Mouse (Mus musculus) lung, embryonic 16.5 days (tissue): ENCODE data around the gene Dnpep. TPM values are rescaled to one million over a fixed set of nuclear protein-coding genes. Genes with fewer than 3 reads are reported as not detected.

ENCODE experiments used
- ATAC-seq: fragments of 200-750 bp; cut with Nextera tagmentation; 2 replicates; pipeline ENCODE4 v1.8.0; 2017; ENCODE audit warnings: low read depth, mild to moderate bottlenecking, moderate library complexity
- H3K27ac ChIP-seq: fragments of 300-500 bp; sonication (generic); 2 replicates; pipeline ENCODE4 v1.5.1; 2014; ENCODE audit warnings: mild to moderate bottlenecking, control low read depth, low read length
- H3K27me3 ChIP-seq: fragments of 300-500 bp; sonication (generic); 2 replicates; pipeline ENCODE4 v1.6.1; 2014; ENCODE audit warnings: low read depth, low read length, mixed read lengths; ENCODE audit not compliant: control insufficient read depth, insufficient read depth
- H3K36me3 ChIP-seq: fragments of 300-500 bp; sonication (generic); 2 replicates; pipeline ENCODE4 v1.6.1; 2014; ENCODE audit warnings: low read length; ENCODE audit not compliant: control insufficient read depth, insufficient read depth
- H3K4me1 ChIP-seq: fragments of 300-500 bp; sonication (generic); replicated peaks from 2 replicates; pipeline ENCODE4 v1.6.1; 2014; ENCODE audit warnings: low read length, mixed read lengths; ENCODE audit not compliant: control insufficient read depth, insufficient read depth
- H3K4me2 ChIP-seq: fragments of 300-500 bp; sonication (generic); 2 replicates; pipeline ENCODE4 v1.6.1; 2014; ENCODE audit warnings: low read depth, low read length, control low read depth
- H3K4me3 ChIP-seq: fragments of 300-500 bp; sonication (generic); 2 replicates; pipeline ENCODE4 v1.5.1; 2014; ENCODE audit warnings: mild to moderate bottlenecking, low read length, control low read depth
- H3K9ac ChIP-seq: fragments of 300-500 bp; sonication (generic); 2 replicates; pipeline ENCODE4 v1.6.1; 2014; ENCODE audit warnings: low read length, control low read depth
- H3K9me3 ChIP-seq: fragments of 300-500 bp; sonication (generic); 2 replicates; pipeline ENCODE4 v1.6.1; 2016; ENCODE audit warnings: low read length; ENCODE audit not compliant: control insufficient read depth
- polyA plus RNA-seq: library from polyadenylated mRNA; unstranded; fragments of >200 nt; fragmentation: Nextera tagmentation; extraction: Ambion mirVana; gene quantifications from 2 replicates; pipeline ENCODE4 v1.2.1, GENCODE M21; 2015

Gene Dnpep
- polyA plus RNA-seq, 1 experiment from 2014 or later = 118 TPM

DNA sequence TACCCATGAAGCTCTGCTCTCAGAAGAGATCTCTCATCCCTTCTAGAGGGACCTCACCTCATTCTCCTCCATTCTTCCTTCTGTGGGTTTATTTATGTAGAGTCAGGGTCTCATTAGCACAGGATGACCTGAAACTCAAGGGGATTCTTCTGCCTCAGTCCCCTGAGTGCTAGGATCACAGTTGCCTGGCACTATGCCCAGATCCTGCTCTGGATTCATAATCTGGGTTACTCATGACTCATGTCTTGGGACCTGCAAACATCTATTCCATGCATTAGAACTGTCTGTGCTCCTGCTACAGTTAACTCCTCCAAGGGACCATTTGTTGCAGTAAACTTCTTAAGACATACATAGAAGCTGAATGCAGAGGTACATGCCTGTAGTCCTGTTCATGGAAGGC is 56.5 kb downstream of the Dnpep start:
- no peaks in the 10 kb centered on the region for H3K36me3 ChIP-seq
- no peak overlapping the region for H3K4me2 ChIP-seq
- H3K4me3 ChIP-seq = no peak overlapping the region
- no peaks in the 10 kb centered on the region for H3K9me3 ChIP-seq
- peaks cover 23% of the 10 kb centered on the region for H3K27me3 ChIP-seq
- no peak for ATAC-seq
- H3K4me1 ChIP-seq = 0 out of 2 replicates have a peak, but pooled peaks cover 2% of the 10 kb centered on the region
- no peak overlapping the region for H3K27ac ChIP-seq
- H3K9ac ChIP-seq = no peak overlapping the region

Other genes with a start within 250 kb of the Dnpep start
- 10.4 and 10.5 TPM in 2 replicates for gene Nhej1, start 192.8 kb downstream of the Dnpep start, polyA plus RNA-seq
- gene Slc23a3, start 184.1 kb downstream of the Dnpep start, polyA plus RNA-seq = 0.33 and 0.36 TPM in 2 replicates
- gene Cnppd1, start 175.3 kb downstream of the Dnpep start, polyA plus RNA-seq = 44.8 and 50.1 TPM in 2 replicates
- 44.5 and 46.9 TPM in 2 replicates for gene Retreg2, start 175.2 kb downstream of the Dnpep start, polyA plus RNA-seq
- gene Zfand2b, start 149.3 kb downstream of the Dnpep start, polyA plus RNA-seq = 42.9 and 46.1 TPM in 2 replicates
- gene Abcb6, start 137.6 kb downstream of the Dnpep start, polyA plus RNA-seq = 16.3 and 18.8 TPM in 2 replicates
- gene Ankzf1, start 125.8 kb downstream of the Dnpep start, polyA plus RNA-seq = 23.4 and 24.6 TPM in 2 replicates
- gene Atg9a, start 125.8 kb downstream of the Dnpep start, polyA plus RNA-seq = 26.4 and 29.1 TPM in 2 replicates
- 19.6 and 21.6 TPM in 2 replicates for gene Glb1l, start 107.2 kb downstream of the Dnpep start, polyA plus RNA-seq
- 122 and 127 TPM in 2 replicates for gene Stk16, start 107.2 kb downstream of the Dnpep start, polyA plus RNA-seq
- gene Tuba4a, start 98.1 kb downstream of the Dnpep start, polyA plus RNA-seq = 51.5 and 58.8 TPM in 2 replicates
- not detected in 2 replicates for gene A630095N17Rik, start 85.9 kb downstream of the Dnpep start, polyA plus RNA-seq
- gene Dnajb2, start 81.6 kb downstream of the Dnpep start, polyA plus RNA-seq = 27.6 and 32.7 TPM in 2 replicates
- 0.63 and 0.78 TPM in 2 replicates for gene Ptprn, start 53.5 kb downstream of the Dnpep start, polyA plus RNA-seq
- gene Resp18, start 39.6 kb downstream of the Dnpep start, polyA plus RNA-seq = 1.6 and 2.1 TPM in 2 replicates
- 57.1 and 64.0 TPM in 2 replicates for gene Des, start 42.3 kb upstream of the Dnpep start, polyA plus RNA-seq
- 38.5 and 38.9 TPM in 2 replicates for gene Speg, start 57.3 kb upstream of the Dnpep start, polyA plus RNA-seq
- gene Gmppa, start 117.9 kb upstream of the Dnpep start, polyA plus RNA-seq = 80.5 and 92.4 TPM in 2 replicates
- gene Asic4, start 132.4 kb upstream of the Dnpep start, polyA plus RNA-seq = 0.05 and 0.11 TPM in 2 replicates
- gene Chpf, start 161.3 kb upstream of the Dnpep start, polyA plus RNA-seq = 22.9 and 25.2 TPM in 2 replicates
- 0.65 and 1.3 TPM in 2 replicates for gene Tmem198, start 161.5 kb upstream of the Dnpep start, polyA plus RNA-seq
- 46.3 and 48.0 TPM in 2 replicates for gene Obsl1, start 188.5 kb upstream of the Dnpep start, polyA plus RNA-seq
- 3.8 and 4.1 TPM in 2 replicates for gene Inha, start 189.1 kb upstream of the Dnpep start, polyA plus RNA-seq
- 19.5 and 20.0 TPM in 2 replicates for gene Stk11ip, start 203.5 kb upstream of the Dnpep start, polyA plus RNA-seq
- gene Slc4a3, start 228.3 kb upstream of the Dnpep start, polyA plus RNA-seq = 10.2 and 12.3 TPM in 2 replicates